Mouse (Mus musculus): Measurements from ENCODE around the gene Cdc25b.
"Not testable (repeated sequence)": the region's sequence is repeated elsewhere in the genome, so short reads cannot be mapped to it uniquely, and the experiment has no call there.

The Cdc25b gene

DNA sequence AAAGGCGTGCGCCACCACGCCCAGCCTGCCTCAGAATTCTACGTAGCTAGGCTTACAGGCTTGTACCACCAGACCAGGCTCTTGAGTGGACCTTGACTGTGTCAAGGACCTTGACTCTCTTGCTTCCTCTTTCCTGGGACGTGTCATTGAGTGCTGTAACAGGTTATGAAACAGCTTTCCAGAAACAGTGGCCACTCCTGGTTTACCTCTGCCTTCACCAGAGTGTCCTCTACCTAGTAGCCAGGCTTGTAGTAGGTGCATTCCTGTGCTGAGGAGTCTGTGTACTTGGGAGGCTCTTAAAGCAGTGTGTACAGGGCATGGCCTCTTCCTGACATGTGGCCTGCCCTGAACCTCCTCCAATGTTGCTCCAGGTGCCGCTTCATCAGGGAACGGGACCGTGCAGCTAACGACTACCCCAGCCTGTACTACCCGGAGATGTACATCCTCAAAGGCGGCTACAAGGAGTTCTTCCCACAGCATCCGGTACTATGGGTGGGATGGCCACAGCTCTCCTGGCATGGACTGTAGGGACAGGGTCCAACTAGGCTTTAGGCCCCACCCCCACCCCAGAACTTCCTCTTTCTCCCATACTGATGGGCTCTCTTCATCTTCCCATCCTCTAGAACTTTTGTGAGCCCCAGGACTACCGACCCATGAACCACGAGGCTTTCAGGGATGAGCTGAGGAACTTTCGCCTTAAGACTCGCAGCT, 10.0 kb downstream of the Cdc25b start:
- DNase-seq: no peak

GRCm38 (mm10) chr2:131200710-131201109, 14.0 kb downstream of the Cdc25b start:
- no peak for DNase-seq

GRCm38 (mm10) chr2:131201262-131201661, 14.5 kb downstream of the Cdc25b start:
- no peak for DNase-seq

GRCm38 (mm10) chr2:131203816-131204409, 17.2 kb downstream of the Cdc25b start:
- no peak for DNase-seq

- peak; percentile 26 for DNase-seq
Measured at GRCm38 (mm10) chr2:131204410-131204981, 17.7 kb downstream of the Cdc25b start.

DNA sequence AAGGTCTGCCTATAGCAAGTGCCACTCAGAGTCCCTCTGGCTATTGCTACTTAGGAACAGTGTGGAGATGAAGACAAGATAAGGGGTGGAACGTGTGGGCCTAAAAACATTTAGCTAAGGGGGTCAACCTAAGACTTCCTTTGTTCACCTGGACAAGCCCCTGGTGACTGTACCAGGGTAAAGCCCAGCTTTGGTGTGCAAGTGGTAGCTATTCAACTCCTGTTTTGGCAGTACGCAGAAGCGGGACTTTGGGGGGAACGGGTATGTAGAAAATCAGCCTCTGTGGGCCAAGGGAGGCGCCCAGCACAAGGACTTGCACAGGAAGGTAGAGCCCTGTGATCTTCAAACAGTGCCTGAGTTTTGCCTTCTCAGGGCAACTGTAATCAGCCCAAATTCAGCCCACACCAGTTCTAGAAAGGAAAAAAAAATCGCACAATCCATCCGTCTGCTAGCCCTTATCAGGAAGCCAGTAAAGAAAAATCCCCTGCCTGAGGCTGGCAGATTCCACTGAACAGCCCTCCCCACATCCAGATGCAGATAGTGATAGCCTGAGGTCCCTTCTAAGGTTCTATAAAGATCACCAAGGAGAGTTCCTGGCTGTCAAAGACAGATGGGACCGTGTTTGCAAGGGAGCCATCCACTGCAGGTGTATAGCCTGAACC, 18.9 kb downstream of the Cdc25b start:
- no peak for DNase-seq

- no peak for DNase-seq
Measured at GRCm38 (mm10) chr2:131206778-131207177, 20.0 kb downstream of the Cdc25b start, which contains the start of gene Ap5s1. Gene Ap5s1 (plus strand): TSS chr2:131207078.

DNA sequence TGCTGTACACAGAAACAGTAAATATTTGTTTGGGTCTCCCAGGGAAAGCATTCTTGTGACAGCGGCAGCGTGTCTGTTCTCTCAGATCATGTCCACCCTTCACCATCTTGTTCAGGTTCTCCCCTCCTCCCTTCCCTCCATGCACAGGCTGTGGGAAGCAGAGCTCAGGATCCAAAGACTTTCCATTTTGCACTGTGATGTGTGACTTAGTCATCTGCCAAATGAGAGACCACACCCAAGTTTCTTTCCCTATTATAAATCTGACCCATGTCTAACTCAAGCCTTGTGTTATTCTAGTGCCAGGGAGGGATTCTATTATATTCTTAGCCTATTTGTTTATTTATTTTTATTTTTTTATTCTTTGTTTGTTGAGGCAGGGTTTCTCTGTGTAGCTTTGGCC, 21.6 kb downstream of the Cdc25b start:
- no peak for DNase-seq

- DNase-seq: no peak
Measured at GRCm38 (mm10) chr2:131209125-131209795, 22.5 kb downstream of the Cdc25b start.

- DNase-seq: peak; percentile 97
Measured at GRCm38 (mm10) chr2:131209969-131210792, 23.4 kb downstream of the Cdc25b start.

- DNase-seq: peak; percentile 22
Measured at GRCm38 (mm10) chr2:131211026-131211615, 24.4 kb downstream of the Cdc25b start.

DNA sequence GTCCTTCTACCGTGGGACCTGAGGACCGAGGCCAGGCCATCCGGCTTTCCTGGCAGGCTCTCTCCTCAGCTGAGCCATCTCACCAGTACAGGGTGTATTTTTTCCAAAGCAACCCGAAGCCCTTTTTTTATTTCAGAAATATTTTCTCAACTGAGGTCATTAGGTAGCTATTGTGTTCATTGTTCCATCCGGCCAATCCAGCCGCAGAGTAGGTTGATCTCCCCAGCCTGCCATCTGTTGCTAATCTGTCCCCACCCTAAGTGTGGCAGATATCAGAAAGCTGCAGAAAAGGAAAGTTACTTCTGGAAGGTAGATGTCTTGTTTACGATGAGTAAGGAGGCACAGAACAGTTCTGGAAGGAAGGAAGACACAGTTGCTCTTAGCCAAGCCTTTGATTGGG, 27.0 kb downstream of the Cdc25b start:
- no peak for DNase-seq

DNA sequence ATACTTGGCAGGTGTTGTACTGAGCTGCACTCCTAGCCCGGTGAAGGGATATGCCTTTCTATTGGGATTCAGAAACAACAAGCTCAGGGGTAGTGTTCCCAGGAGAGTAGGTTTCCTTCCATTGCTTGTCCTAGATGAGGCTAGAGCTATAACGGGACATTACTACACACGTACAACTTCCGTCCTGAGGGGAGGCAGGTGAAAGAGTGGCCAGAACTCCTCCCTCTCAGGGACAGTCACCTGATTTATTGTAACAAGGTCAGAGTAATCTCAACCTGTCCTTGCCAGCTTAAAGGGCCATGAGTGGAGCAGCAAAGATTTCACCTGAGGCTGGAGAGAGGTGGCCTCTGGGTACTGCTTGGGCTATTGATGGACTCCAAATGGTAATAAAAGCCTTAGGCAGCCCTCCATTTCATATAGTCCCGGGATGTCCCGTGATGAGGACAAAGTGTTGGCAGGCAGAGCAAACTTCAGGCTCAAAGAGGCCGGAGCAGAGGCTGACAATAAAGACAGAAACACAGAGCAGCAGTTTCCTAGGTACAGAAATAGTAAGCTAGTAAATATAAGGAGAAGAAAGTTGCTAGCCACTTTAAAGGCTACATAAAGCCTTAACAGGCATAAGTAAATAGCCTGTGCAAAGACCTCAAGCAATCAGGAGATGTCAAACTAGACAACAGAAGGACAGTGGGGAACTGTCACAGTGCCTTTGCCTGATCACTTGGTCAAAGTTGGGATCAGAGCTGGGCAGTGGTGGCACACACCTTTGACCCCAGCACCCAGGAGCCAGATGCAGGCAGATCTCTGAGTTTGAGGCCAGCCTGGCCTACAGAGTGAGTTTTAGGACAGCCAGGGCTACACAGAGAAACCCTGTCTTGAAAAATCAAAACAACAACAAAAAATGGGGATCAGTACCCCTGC, 29.5 kb downstream of the Cdc25b start:
- no peak for DNase-seq

DNA sequence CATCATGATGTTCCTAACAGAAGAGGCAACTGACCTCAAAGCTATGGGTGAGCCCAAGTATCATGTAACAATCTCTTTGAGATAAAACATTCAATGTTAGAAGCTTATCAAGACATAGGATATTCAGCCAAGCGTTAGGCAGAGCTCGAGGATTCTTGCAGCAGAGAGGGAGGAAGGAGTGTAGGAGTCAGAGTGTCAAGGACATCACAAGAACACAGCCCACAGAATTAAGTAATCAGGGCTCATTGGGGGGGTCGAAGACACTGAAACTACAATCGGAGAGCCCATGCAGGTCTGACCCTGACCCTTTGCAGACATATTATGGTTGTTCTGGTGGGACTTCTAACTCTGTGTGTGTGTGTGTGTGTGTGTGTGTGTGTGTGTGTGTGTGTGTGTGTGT, 33.3 kb downstream of the Cdc25b start:
- no peak for DNase-seq

DNA sequence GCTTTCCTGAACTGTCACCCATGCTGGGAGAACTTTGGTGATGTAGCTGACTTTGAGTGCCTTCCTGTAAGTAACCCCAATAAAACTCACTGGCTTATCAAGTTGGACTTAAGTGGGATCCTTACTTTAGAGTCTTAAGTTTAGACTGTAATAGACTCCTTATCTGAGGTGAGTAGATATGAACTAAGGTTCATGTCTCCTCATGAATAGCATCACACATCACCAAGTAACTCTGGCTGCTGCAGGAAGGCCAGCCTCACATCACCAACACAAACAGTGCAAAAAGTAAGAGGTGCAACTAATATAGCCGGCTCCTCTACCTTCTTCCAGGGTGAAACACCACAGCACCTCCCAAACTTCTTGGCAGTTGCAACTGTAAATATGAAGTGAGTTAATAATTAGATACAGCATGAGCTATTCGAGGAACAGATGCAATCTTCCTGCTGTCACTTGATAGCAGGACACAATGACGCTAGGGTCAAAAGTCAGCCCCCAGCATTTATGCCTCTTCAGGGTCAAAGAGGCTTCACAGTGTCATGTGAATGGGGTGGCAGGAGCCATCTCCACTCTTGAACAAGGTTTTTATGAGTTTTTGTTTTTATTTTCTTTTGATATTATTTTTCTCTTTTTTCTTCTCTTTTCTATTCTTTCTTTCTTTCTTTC, 35.2 kb downstream of the Cdc25b start:
- no peak for DNase-seq

DNA sequence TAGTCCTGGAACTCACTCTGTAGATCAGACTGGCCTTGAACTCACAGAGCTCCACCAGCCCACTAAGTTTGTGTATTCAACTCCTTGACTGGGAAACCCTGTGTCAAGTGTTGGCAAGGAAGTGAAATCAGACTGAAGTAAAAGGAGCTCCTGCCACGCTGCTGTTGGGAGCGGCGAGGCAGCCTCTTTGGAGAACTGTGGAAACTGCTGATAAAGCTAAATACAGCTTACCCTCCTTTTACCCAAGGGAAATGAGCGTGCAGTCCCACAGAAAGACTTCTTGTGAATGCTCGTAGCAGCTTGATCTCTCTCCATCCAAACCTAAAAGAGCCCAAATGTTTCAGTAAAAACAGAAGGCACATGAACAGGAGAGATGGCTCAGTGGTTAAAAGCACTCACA, 35.8 kb downstream of the Cdc25b start:
- no peak for DNase-seq

GRCm38 (mm10) chr2:131223569-131223968, 36.8 kb downstream of the Cdc25b start:
- DNase-seq: no peak

- DNase-seq: no peak
Measured at GRCm38 (mm10) chr2:131225178-131225577, 38.4 kb downstream of the Cdc25b start.

GRCm38 (mm10) chr2:131226669-131227068, 39.9 kb downstream of the Cdc25b start:
- DNase-seq: not testable (repeated sequence)

GRCm38 (mm10) chr2:131227243-131227642, 40.5 kb downstream of the Cdc25b start:
- no peak for DNase-seq

All from retina, postnatal 1 day (tissue).